Mouse (Mus musculus) heart, adult 2 months (tissue): Measurements from ENCODE around the gene Upk3b.

Experiments used
- CTCF ChIP-seq: fragments of 200-600 bp; IDR thresholded peaks from 2 replicates; pipeline ENCODE4 v1.8.1; 2022; ENCODE audit warnings: antibody characterized with exemption, mild to moderate bottlenecking, moderate library complexity
- EP300 ChIP-seq: fragments of 200-500 bp; IDR thresholded peaks from 2 replicates; pipeline ENCODE4 v1.6.1; 2011; ENCODE audit warnings: low read depth, low read length, control low read depth; ENCODE audit not compliant: insufficient read depth
- POLR2A ChIP-seq: fragments of 200-500 bp; IDR thresholded peaks from 2 replicates; pipeline ENCODE4 v1.6.1; 2011; ENCODE audit warnings: mild to moderate bottlenecking, low read depth, low read length, control low read depth; ENCODE audit not compliant: insufficient read depth

DNA sequence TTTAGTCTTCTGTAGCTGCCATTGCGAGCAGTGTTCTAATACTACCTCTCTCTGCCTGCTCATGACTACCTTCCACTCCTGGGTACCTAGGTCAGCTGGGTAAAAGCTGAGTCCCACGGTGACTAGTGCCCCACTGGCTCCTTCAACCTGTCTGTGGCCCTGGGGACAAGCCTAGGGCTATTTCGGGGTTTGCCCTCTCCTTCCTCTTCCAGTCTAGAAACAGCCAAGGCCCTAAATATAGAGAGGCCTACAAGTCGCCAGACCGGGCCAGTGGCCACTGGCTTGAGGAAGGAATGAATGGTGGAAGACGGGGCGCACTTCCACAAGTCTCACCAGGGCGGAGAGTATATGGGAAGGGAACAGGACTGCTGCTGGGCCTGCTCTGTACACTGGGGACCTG is 48.0 kb downstream of the Upk3b start:
- TF ChIP-seq POLR2A (no peak), EP300 (no peak), CTCF (no peak)
